Mouse (Mus musculus) activated CD4-positive, CD25-positive, alpha-beta regulatory T cell (primary cell): ENCODE measurements around the gene Sh2d3c. TPM values are rescaled to one million over a fixed set of nuclear protein-coding genes. Genes with fewer than 3 reads are reported as not detected.

Experiments
- polyA plus RNA-seq, 2 experiments: library from polyadenylated mRNA; unstranded; fragments of 100-300 nt; shearing (Covaris generic); gene quantifications; one replicate each; pipeline ENCODE4 v1.2.1; 2017

Sh2d3c gene
- 100 to 1,000 TPM; 105 to 112 TPM for polyA plus RNA-seq

GRCm38 (mm10) chr2:32720681-32721229 is at the start of gene Sh2d3c:
Sh2d3c (plus strand) TSS chr2:32721055.

GRCm38 (mm10) chr2:32704021-32704421 is 16.8 kb upstream of the Sh2d3c start, which contains the start of gene Fpgs:
Fpgs (minus strand) TSS chr2:32704145.

GRCm38 (mm10) chr2:32712934-32713817 is 7.7 kb upstream of the Sh2d3c start, which contains the start of gene Cdk9:
Cdk9 (minus strand) TSS chr2:32713076.

GRCm38 (mm10) chr2:32740916-32741272 is 20.0 kb downstream of the Sh2d3c start, which contains the start of gene 6330409D20Rik:
6330409D20Rik (minus strand) TSS chr2:32741016.

GRCm38 (mm10) chr2:32757056-32757845 is 36.4 kb downstream of the Sh2d3c start, which contains the start of gene Tor2a:
Tor2a (plus strand) TSS chr2:32757234.

GRCm38 (mm10) chr2:32775359-32776074 is 54.7 kb downstream of the Sh2d3c start, which contains the start of the genes Ttc16 and Ptrh1:
Ttc16 (minus strand) TSS chr2:32775633.
Ptrh1 (plus strand) TSS chr2:32775786.

GRCm38 (mm10) chr2:32784048-32784681 is 63.3 kb downstream of the Sh2d3c start, which contains the start of gene Cfap157:
Cfap157 (minus strand) TSS chr2:32784428.

Other genes with a start within 250 kb of the Sh2d3c start
- gene Fam102a, start 185.7 kb upstream of the Sh2d3c start, polyA plus RNA-seq = 100 to 1,000 TPM; 118 to 128 TPM
- gene Dpm2, start 150.2 kb upstream of the Sh2d3c start, polyA plus RNA-seq = 100 to 1,000 TPM; 117 to 126 TPM
- gene Pip5kl1, start 146.3 kb upstream of the Sh2d3c start, polyA plus RNA-seq = under 1 TPM in 1 of 2 experiments, not detected in 1; 0.52 TPM
- not detected for gene 9430097D07Rik, start 145.4 kb upstream of the Sh2d3c start, polyA plus RNA-seq
- gene St6galnac4, start 134.0 kb upstream of the Sh2d3c start, polyA plus RNA-seq = 10 to 100 TPM; 39.3 to 52.8 TPM
- 1 to 10 TPM; 5.8 to 6.5 TPM for gene St6galnac6, start 121.3 kb upstream of the Sh2d3c start, polyA plus RNA-seq
- under 1 TPM in 1 of 2 experiments, not detected in 1; 0.13 TPM for gene Ak1, start 99.3 kb upstream of the Sh2d3c start, polyA plus RNA-seq
- gene Eng, start 74.5 kb upstream of the Sh2d3c start, polyA plus RNA-seq = under 1 TPM in 1 of 2 experiments, not detected in 1; 0.80 TPM
- 10 to 100 TPM; 11.0 to 16.7 TPM for gene Fpgs, start 16.9 kb upstream of the Sh2d3c start, polyA plus RNA-seq
- gene Cdk9, start 8.0 kb upstream of the Sh2d3c start, polyA plus RNA-seq = 100 to 1,000 TPM; 173 to 181 TPM
- under 1 TPM; 0.48 to 0.95 TPM for gene 6330409D20Rik, start 20.0 kb downstream of the Sh2d3c start, polyA plus RNA-seq
- gene Tor2a, start 36.2 kb downstream of the Sh2d3c start, polyA plus RNA-seq = 10 to 100 TPM; 69.8 to 78.7 TPM
- 1 to 10 TPM in 1 of 2 experiments, under 1 TPM in 1; 0.79 to 3.5 TPM for gene Ttc16, start 54.6 kb downstream of the Sh2d3c start, polyA plus RNA-seq
- gene Ptrh1, start 54.7 kb downstream of the Sh2d3c start, polyA plus RNA-seq = 1 to 10 TPM; 2.9 to 4.3 TPM
- under 1 TPM; 0.15 to 0.39 TPM for gene Cfap157, start 63.4 kb downstream of the Sh2d3c start, polyA plus RNA-seq
- gene Stxbp1, start 126.2 kb downstream of the Sh2d3c start, polyA plus RNA-seq = 1 to 10 TPM; 2.8 to 3.4 TPM
- 1 to 10 TPM; 2.3 to 8.5 TPM for gene Fam129b, start 155.1 kb downstream of the Sh2d3c start, polyA plus RNA-seq
- 10 to 100 TPM; 17.8 to 46.7 TPM for gene Rpl12, start 240.5 kb downstream of the Sh2d3c start, polyA plus RNA-seq
- 10 to 100 TPM in 1 of 2 experiments, 1 to 10 TPM in 1; 2.8 to 10.7 TPM for gene Lrsam1, start 240.6 kb downstream of the Sh2d3c start, polyA plus RNA-seq